ENCODE assay signal across 8 mouse cellular contexts in genomic region chr12:98181729-98182128, GRCm38 (mm10).
DNase-seq lines count a peak whose midpoint lies in the region; ATAC-seq and TF ChIP-seq lines count a peak whose summit lies in the region.

No protein-coding gene starts in this region.

- 0 out of 2 replicates have a peak, but pooled peaks cover 5% of the 10 kb centered on the region for H3K27me3 ChIP-seq in forebrain, embryonic 12.5 days
- 0 out of 2 replicates have a peak, but pooled peaks cover 4% of the 10 kb centered on the region for H3K27me3 ChIP-seq in hindbrain, embryonic 12.5 days
- H3K27me3 ChIP-seq in midbrain, embryonic 10.5 days (ENCODE audit: low read depth, poor library complexity, severe bottlenecking), result peaks cover 5% of the 10 kb centered on the region; the same call in 1 of the 2 replicates
- H3K27me3 ChIP-seq in stomach, postnatal 0 days (ENCODE audit: control insufficient read depth, insufficient read depth, low read length), result no peaks in the 10 kb centered on the region

- ATAC-seq in forebrain, embryonic 12.5 days (ENCODE audit: low FRiP score), result peak; percentile 58; the same call in 1 of the 2 replicates
- ATAC-seq in hindbrain, embryonic 12.5 days (ENCODE audit: low FRiP score), result no peak; the same call in 1 of the 2 replicates
- ATAC-seq in stomach, postnatal 0 days (ENCODE audit: low FRiP score, low TSS enrichment), result no peak

- TF ChIP-seq EP300 in stomach, postnatal 0 days (optimal IDR thresholded peaks at IDR 0.05), result no peak

- WGBS in forebrain, embryonic 12.5 days, result 17% methylated on average over 9 of the region's 9 CpGs
- 26% methylated on average over 9 of the region's 9 CpGs for WGBS in hindbrain, embryonic 12.5 days
- WGBS in midbrain, embryonic 10.5 days, result 23% methylated on average over 9 of the region's 9 CpGs
- 8% methylated on average over 9 of the region's 9 CpGs for WGBS in stomach, postnatal 0 days

- no peaks in the 10 kb centered on the region for H3K36me3 ChIP-seq in forebrain, embryonic 12.5 days (replicated peaks)
- H3K36me3 ChIP-seq in hindbrain, embryonic 12.5 days, result no peaks in the 10 kb centered on the region
- no peaks in the 10 kb centered on the region for H3K36me3 ChIP-seq in midbrain, embryonic 10.5 days
- no peaks in the 10 kb centered on the region for H3K36me3 ChIP-seq in stomach, postnatal 0 days (ENCODE audit: control insufficient read depth, insufficient read depth, low read length)

- H3K4me2 ChIP-seq in forebrain, embryonic 12.5 days, result peak overlapping the region; percentile 38; the same call in 1 of the 2 replicates
- peak overlapping the region; percentile 26; the same call in 1 of the 2 replicates for H3K4me2 ChIP-seq in hindbrain, embryonic 12.5 days (replicated peaks)
- 0 out of 2 replicates have a peak overlapping the region, but pooled peaks have one; percentile 29 for H3K4me2 ChIP-seq in stomach, postnatal 0 days (replicated peaks; ENCODE audit: low read depth)

- peaks cover 5% of the 10 kb centered on the region; the same call in 1 of the 2 replicates for H3K4me1 ChIP-seq in forebrain, embryonic 12.5 days
- H3K4me1 ChIP-seq in hindbrain, embryonic 12.5 days, result no peaks in the 10 kb centered on the region
- peaks cover 15% of the 10 kb centered on the region for H3K4me1 ChIP-seq in midbrain, embryonic 10.5 days
- no peaks in the 10 kb centered on the region for H3K4me1 ChIP-seq in stomach, postnatal 0 days (replicated peaks; ENCODE audit: control insufficient read depth, insufficient read depth)

- H3K9me3 ChIP-seq in forebrain, embryonic 12.5 days, result no peaks in the 10 kb centered on the region
- H3K9me3 ChIP-seq in hindbrain, embryonic 12.5 days (replicated peaks), result no peaks in the 10 kb centered on the region
- no peaks in the 10 kb centered on the region for H3K9me3 ChIP-seq in midbrain, embryonic 10.5 days (replicated peaks)
- H3K9me3 ChIP-seq in stomach, postnatal 0 days (ENCODE audit: control insufficient read depth, low read length), result no peaks in the 10 kb centered on the region

- no peak overlapping the region for H3K4me3 ChIP-seq in gastrocnemius, adult 2 months
- H3K4me3 ChIP-seq in forebrain, embryonic 12.5 days (replicated peaks), result no peak overlapping the region
- no peak overlapping the region for H3K4me3 ChIP-seq in hindbrain, embryonic 12.5 days
- no peak overlapping the region for H3K4me3 ChIP-seq in midbrain, embryonic 10.5 days
- H3K4me3 ChIP-seq in stomach, postnatal 0 days (ENCODE audit: low read depth, low read length), result no peak overlapping the region

- no peak overlapping the region for H3K27ac ChIP-seq in gastrocnemius, adult 2 months
- no peak overlapping the region for H3K27ac ChIP-seq in forebrain, embryonic 12.5 days
- H3K27ac ChIP-seq in hindbrain, embryonic 12.5 days, result no peak overlapping the region
- H3K27ac ChIP-seq in midbrain, embryonic 10.5 days (replicated peaks), result no peak overlapping the region
- H3K27ac ChIP-seq in stomach, postnatal 0 days (replicated peaks), result no peak overlapping the region

- intact Hi-C loops in gastrocnemius, adult 2 months (cut with DNase I), result loop anchor here (5.0 kb wide), 1 partner anchor 309 kb away; no protein-coding TSS in a partner anchor

- H3K9ac ChIP-seq in forebrain, embryonic 12.5 days, result no peak overlapping the region
- no peak overlapping the region for H3K9ac ChIP-seq in hindbrain, embryonic 12.5 days
- H3K9ac ChIP-seq in stomach, postnatal 0 days (ENCODE audit: low read length), result no peak overlapping the region

- peak; percentile 79 for TF ChIP-seq CTCF in gastrocnemius, adult 2 months (IDR thresholded peaks at IDR 0.05)
- TF ChIP-seq CTCF in stomach, postnatal 0 days (IDR thresholded peaks at IDR 0.05; ENCODE audit: low read depth), result peak; percentile 87

- DNase-seq in gastrocnemius, adult 2 months, result no peak
- no peak for DNase-seq in gastrocnemius, postnatal 4 days (ENCODE audit: low spot score in 2 of 2)
- DNase-seq in c-Kit-negative CD71-positive TER-119-positive erythroid progenitor cells, embryonic 14.5 days (ENCODE audit: low read depth, low spot score), result peak; percentile 5
- DNase-seq in layer of hippocampus, postnatal 25 days (ENCODE audit: extremely low spot score in 1 of 2, low spot score in 1 of 2), result peak; percentile 29 to 51
- peak; percentile 37 for DNase-seq in midbrain, embryonic 10.5 days (ENCODE audit: low spot score)
- peak; percentile 16 for DNase-seq in stomach, postnatal 0 days (ENCODE audit: low spot score)

Comparison
In these comparisons a context has a peak if more than half of its experiments do, and no peak if none do; other contexts are left out.
1. DNase-seq: peak in c-Kit-negative CD71-positive TER-119-positive erythroid progenitor cells, embryonic 14.5 days (single experiment), layer of hippocampus, postnatal 25 days (2 of 2), midbrain, embryonic 10.5 days (single experiment) and stomach, postnatal 0 days (single experiment); none in gastrocnemius, adult 2 months (single experiment) and gastrocnemius, postnatal 4 days (0 of 2).
2. Peak in every context shown above with its lines, with median percentiles within 50 percentile points of each other: H3K4me2 ChIP-seq.